Mouse (Mus musculus) WW6 (cell line): ENCODE measurements around the gene 1700030K09Rik.
A peak's percentile ranks its signal among the peaks of the same experiment; 100 is the strongest.

ENCODE experiments used
- DNase-seq: peaks from one replicate; pipeline ENCODE4 v3.0.0-alpha.2; 2013; ENCODE audit warnings: low read depth, low spot score

Gene 1700030K09Rik

GRCm38 (mm10) chr8:72443338-72443993 lies at the start of gene 1700030K09Rik, which contains the start of gene Calr3:
Gene 1700030K09Rik, plus strand, starts transcription at chr8:72443880.
Gene Calr3, minus strand, starts transcription at chr8:72443870.
- peak; percentile 98 for DNase-seq

- no peak for DNase-seq
Observed at GRCm38 (mm10) chr8:72401381-72401780, 42.3 kb upstream of the 1700030K09Rik start.

- no peak for DNase-seq
Observed at GRCm38 (mm10) chr8:72402981-72403380, 40.7 kb upstream of the 1700030K09Rik start.

GRCm38 (mm10) chr8:72407878-72408277 lies 35.8 kb upstream of the 1700030K09Rik start:
- DNase-seq: no peak

- DNase-seq: no peak
Observed at GRCm38 (mm10) chr8:72409443-72409842, 34.2 kb upstream of the 1700030K09Rik start.

- DNase-seq: no peak
Observed at GRCm38 (mm10) chr8:72413839-72414238, 29.8 kb upstream of the 1700030K09Rik start.

GRCm38 (mm10) chr8:72415252-72415651 lies 28.4 kb upstream of the 1700030K09Rik start:
- DNase-seq: no peak

- DNase-seq: no peak
Observed at GRCm38 (mm10) chr8:72418073-72418472, 25.6 kb upstream of the 1700030K09Rik start.

- DNase-seq: no peak
Observed at GRCm38 (mm10) chr8:72420571-72421361, 22.9 kb upstream of the 1700030K09Rik start.

GRCm38 (mm10) chr8:72421362-72422335 lies 22.0 kb upstream of the 1700030K09Rik start, which contains the start of gene Eps15l1:
Gene Eps15l1, minus strand, starts transcription at chr8:72421460.
- peak; percentile 100 for DNase-seq

- DNase-seq: no peak
Observed at GRCm38 (mm10) chr8:72422926-72423325, 20.8 kb upstream of the 1700030K09Rik start.

GRCm38 (mm10) chr8:72429676-72430075 lies 14.0 kb upstream of the 1700030K09Rik start:
- DNase-seq: no peak

- no peak for DNase-seq
Observed at GRCm38 (mm10) chr8:72434952-72435351, 8.7 kb upstream of the 1700030K09Rik start.

- no peak for DNase-seq
Observed at GRCm38 (mm10) chr8:72438248-72439015, 5.2 kb upstream of the 1700030K09Rik start.

- DNase-seq: no peak
Observed at GRCm38 (mm10) chr8:72443994-72444350, 292 bp downstream of the 1700030K09Rik start.

- DNase-seq: no peak
Observed at GRCm38 (mm10) chr8:72445071-72445470, 1.4 kb downstream of the 1700030K09Rik start.

- no peak for DNase-seq
Observed at GRCm38 (mm10) chr8:72451516-72451915, 7.8 kb downstream of the 1700030K09Rik start.

- no peak for DNase-seq
Observed at GRCm38 (mm10) chr8:72453904-72454303, 10.2 kb downstream of the 1700030K09Rik start.

GRCm38 (mm10) chr8:72455317-72455716 lies 11.6 kb downstream of the 1700030K09Rik start:
- DNase-seq: no peak

GRCm38 (mm10) chr8:72457806-72458205 lies 14.1 kb downstream of the 1700030K09Rik start:
- DNase-seq: no peak

- no peak for DNase-seq
Observed at GRCm38 (mm10) chr8:72458457-72458856, 14.8 kb downstream of the 1700030K09Rik start.
